Mouse (Mus musculus) T-cell, adult 2 months (primary cell): Measurements from ENCODE around the gene Lypd6b.

Source experiments
- DNase-seq: peaks from one replicate; pipeline ENCODE4 v3.0.0; 2022; ENCODE audit warnings: low spot score

Gene Lypd6b

GRCm38 (mm10) chr2:49825588-49825987 is 38.1 kb downstream of the Lypd6b start:
- no peak for DNase-seq

GRCm38 (mm10) chr2:49827756-49828155 is 40.3 kb downstream of the Lypd6b start:
- no peak for DNase-seq

DNA sequence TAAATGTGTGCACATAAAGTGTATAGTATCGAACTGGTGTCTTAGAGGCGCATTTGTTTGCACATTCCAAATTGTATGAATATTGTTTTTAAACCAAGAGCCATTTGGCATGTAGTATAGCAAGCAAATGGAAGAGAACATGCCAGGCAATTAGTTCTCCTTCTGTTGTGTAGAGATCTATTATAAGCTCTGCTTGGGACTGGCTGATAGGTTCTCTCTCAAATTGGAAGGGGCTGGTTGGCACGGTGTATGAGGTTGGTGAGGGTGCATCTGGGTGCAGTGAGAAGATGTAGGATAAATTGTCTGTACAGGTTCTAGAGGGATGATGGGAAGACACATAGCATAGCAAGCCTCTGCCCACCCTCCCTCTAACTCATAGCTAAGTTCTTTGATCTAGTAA is 42.9 kb downstream of the Lypd6b start:
- DNase-seq, result no peak

DNA sequence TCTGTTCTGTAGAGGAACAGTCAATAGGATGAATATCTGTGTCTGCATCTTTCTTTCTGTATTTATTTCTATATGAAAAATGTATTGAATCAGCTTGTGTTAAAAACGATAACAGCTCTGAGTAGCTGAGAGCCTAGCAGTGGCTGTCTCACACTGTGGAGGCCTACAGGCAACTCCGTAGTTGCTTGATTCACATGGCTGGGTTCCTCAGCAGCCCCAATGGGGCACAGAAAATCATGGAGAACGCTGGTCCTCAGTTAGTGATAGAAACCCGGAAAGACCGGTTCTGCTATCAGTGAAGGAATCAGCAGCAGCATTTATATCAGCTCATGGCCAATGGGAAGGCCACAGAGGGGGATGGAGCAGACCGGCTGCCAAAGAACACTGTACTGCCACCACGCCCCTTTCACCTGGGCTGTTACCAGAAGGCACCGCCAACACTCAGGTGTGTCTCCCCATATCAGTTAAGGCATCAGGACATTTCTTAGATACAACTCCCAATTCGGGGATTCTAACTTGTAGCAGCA is 44.9 kb downstream of the Lypd6b start:
- DNase-seq, result no peak

DNA sequence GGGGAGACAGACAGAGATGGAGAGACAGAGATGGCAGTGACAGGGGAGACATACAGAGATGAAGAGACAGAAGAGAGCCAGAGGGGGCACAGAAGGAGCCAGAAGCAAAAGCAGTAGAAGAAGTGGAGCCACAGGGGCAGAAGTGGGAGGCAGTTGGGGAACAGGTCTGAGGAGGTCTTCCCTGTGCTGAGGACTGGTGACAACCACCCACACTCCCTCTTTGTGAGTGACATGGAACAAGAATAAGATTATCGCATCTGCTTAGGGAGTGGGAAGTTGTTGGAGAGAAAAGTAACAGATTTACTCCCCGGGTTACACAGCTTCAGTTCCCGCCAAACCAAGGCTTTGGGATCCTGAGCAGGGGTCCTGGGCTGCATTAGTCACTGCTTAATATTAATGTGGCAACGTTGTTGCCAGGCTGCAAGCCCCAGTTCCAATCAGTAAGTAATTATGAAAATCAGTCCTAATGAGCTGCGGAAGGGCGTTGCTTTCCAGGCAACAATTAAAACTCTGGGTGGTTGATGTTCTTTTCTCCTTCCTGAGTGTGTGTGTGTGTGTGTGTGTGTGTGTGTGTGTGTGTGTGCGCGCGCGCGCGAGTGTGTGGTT is 50.1 kb downstream of the Lypd6b start:
- DNase-seq, result no peak

- no peak for DNase-seq
These were observed 51.1 kb downstream of the Lypd6b start for GRCm38 (mm10) chr2:49838611-49839010.

DNA sequence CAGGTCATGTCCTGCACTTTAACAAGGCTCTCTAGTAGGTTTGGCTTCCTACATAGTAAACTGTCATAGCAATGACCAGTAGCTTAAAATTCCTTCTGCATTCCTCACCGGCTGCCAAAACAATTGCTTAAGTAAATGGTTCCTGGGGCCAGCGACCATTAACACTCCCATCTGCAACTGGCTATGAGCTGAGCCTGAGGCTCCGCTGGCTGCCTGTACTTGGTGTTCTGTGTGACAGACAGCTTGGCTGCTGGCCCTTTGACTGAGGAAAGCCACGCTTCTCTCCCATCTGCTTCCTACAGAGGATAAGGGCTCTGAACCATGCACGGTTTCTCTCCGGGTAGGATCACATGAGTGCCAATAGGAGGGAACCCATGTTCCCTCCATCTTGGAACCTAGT is 53.1 kb downstream of the Lypd6b start:
- DNase-seq, result no peak

DNA sequence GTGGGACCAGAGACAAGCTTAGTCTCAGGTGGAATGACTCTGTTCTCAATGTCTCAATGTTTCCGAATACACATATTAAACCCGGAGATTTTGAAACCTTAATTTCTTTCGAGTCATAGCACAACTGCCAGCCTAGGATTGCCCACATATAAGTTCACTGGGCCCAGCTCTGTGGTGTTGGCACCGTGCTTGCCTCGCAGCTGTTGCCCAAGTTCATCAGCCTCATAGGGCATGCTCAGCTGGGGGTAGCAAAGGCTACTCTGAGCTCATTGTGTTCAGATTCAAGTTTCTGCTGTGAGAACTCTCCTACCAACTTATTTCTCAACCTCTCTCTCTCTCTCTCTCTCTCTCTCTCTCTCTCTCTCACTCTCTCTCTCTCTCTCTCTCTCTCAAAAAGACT is 53.6 kb downstream of the Lypd6b start:
- DNase-seq, result no peak

DNA sequence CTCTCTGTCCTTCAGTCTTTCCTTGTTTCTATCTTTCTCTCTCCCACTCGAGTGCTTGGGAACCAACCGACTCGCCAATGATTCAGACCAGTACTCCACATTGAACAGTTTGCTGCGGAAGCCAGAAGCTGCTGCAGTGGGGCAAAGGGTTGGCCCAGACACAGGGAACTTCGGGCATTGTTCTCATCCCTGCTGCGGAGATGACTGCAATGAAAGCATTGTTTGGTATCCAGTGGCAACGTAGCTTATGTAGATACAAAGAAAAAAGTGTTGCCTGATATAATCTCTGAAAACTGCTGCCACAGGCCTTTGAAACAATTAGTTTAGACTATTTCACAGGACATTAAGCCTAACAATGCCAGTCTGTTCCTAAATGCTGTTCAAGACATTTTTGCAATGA is 57.6 kb downstream of the Lypd6b start:
- peak; percentile 4 for DNase-seq

DNA sequence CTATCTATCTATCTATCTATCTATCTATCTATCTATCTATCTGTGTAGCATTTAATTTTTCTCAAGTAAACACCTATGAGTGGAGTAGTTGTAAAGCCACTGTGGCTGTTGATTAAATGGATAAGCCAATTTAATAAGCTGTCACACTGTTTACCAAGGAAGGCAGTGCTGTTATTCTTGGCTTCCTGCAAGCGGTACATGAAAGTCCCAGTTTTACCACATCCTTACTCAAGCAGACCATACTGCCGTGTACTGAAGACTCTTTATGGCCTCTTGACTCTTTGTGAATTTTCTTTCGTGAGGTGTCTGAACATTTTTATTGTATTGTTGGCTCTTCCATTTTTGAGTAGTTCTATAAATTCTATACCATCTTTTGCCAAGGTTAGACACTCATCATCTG is 58.6 kb downstream of the Lypd6b start:
- DNase-seq, result peak; percentile 63

- DNase-seq, result no peak
These were observed 59.4 kb downstream of the Lypd6b start for GRCm38 (mm10) chr2:49846880-49847279.

GRCm38 (mm10) chr2:49847831-49848230 is 60.3 kb downstream of the Lypd6b start:
- peak; percentile 13 for DNase-seq

GRCm38 (mm10) chr2:49849771-49850170 is 62.3 kb downstream of the Lypd6b start:
- DNase-seq, result no peak

GRCm38 (mm10) chr2:49851977-49852376 is 64.5 kb downstream of the Lypd6b start:
- no peak for DNase-seq

GRCm38 (mm10) chr2:49856161-49856564 is 68.7 kb downstream of the Lypd6b start:
- DNase-seq, result no peak

DNA sequence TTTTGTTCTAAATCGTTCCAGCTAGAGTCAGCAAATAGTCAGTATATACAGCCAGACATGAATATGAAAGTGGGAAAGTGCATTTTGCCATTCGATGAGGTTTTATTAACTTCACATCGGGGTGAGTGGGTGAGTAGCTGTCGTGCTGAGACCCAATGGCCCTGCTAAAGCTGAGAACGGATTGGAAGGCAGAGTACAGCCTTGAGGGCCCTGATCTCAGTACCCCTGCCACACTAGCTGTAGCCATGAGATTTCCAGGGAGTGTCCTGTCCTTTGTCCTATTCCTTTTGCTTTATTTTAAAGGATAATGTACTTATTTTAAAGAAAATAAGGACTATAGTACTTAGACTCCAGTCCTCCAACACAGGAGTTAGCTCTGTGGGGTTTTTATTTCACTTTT is 69.1 kb downstream of the Lypd6b start:
- no peak for DNase-seq

- DNase-seq, result no peak
These were observed 72.9 kb downstream of the Lypd6b start for GRCm38 (mm10) chr2:49860219-49860962.

DNA sequence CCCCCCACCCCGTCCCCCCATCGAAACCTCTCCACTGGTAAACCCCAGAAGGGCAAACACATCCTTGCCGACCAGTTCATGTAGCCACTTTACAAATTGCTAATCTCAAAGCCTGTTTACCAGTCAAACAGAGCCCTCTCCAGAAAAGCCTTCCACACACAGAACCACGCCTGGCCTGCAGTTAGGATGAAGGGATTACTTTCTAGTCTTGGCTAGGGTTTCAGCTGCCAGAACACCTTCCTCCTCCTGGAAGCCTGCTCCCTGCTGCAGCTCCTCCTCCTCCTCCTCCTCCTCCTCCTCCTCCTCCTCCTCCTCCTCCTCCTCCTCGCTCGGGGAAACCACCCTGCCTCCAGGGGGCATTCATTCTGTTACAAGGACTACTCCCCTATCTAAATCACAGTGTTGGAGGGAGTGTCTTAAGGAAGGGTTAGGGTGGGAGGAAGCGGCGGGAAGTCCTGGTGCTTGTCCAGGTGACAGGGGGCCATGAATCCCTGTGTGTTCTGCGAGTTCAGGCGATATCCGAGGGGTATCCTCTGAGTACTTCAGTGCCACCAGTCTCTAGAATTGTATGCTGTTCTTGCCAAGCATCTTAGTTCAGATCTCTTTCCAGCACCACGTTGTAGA is 73.6 kb downstream of the Lypd6b start:
- no peak for DNase-seq

GRCm38 (mm10) chr2:49861658-49862057 is 74.2 kb downstream of the Lypd6b start:
- DNase-seq, result no peak

DNA sequence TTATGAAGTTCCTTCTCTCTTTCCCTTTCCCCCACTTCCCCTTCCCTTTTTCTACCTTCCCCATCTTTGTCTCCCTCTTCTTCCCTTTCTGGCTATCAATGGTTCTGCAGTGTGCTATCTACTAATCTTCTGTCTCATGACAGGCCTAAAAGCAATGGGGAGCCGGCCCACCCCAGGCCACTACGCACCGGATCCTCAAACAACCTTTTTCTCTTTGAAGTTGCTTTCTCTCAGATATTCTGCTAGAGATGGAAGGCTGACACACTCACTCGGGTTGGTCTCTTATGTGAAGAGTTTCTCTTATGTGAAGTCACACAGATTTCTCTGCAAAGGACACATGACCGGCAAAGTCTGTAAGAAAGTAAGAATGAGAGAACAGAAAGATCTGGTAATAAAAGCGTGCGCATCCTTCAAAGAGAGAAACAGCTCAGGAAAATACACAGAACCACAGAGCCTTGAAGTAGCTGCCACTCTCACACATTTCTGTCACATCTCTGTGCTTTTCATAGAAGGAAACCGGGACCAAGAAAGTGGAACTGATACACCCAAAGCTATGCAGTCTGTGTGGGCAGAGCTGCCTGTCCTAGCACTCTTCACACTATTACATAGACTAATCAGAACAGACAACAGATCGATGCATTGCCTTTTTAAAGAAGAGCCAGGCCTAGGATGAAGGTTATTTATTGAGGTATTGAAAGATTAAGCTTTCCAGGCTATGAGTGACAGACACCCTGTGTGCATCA is 80.8 kb downstream of the Lypd6b start:
- DNase-seq, result peak; percentile 27

- DNase-seq, result no peak
These were observed 81.6 kb downstream of the Lypd6b start for GRCm38 (mm10) chr2:49869044-49869443.

DNA sequence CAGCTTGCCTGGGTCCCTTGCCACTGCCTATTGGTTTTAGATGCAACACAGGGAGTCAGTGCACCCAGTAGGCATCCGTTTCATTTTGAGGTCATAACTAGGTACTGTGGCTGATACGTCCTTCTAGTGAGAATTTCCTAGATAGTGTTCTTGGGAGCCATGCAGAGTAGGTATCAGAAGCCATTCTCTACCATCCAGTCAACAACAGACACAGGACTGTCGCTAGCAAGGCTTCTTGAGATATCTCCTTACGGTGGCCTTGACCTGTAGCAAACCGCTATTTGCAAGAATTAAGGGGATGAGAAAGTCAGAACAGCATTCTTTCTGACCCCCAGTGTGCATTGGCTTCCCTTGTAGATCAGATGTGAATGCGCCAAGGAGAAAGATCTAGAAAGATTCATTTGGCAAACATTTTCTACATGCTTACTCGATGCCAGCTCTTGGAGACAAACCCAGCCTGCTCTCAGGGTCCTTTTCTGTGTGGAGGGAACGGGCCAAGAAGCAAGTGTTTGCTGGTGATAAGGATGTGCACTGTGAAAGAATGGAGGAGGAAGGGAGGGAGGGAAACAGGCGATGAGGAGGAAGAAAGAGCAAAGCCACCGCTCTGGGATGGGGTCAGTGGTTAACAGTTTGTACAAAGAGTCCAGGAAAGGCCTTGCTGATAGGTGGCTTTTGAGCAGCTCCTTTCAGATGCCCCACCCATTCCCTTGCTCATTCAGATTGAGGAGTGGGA is 82.5 kb downstream of the Lypd6b start:
- no peak for DNase-seq
